Mouse (Mus musculus): ENCODE results near the gene Endov.

The Endov gene

DNA sequence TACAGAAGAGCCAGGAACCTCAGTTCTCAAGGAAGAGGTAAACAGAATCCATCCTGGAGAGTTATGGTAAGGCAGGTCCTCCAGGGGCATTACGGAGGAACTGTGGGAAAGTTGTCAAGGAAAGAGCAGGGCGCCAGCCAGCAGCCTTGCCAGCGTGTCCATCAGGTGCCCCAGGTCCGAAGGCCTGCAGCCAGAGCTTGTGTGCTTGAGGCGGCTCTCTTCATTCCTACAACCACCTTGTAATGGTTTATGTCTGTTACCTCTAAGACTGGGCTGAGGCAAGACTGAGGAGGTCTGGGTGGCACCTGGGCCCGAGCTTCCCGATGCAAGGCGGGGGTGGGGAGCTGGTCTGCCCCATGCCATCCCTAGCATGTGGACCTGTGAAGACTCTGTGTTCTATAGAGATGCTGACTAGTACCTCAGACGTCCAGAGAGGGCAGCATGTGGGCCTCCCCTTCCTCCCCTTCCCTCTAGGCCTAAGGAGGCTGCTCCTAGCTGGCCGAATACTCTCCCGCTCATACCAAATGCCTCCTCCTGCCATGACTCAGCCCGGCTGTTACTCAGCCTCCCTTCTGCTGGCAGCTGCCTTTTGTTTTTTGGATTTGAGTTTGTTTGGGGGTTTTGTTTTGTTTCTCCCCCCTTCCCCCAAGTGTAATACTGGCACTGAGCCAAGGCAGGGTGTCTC is 25.7 kb downstream of the Endov start:
- no peak for DNase-seq (ENCODE audit: low read depth)

DNA sequence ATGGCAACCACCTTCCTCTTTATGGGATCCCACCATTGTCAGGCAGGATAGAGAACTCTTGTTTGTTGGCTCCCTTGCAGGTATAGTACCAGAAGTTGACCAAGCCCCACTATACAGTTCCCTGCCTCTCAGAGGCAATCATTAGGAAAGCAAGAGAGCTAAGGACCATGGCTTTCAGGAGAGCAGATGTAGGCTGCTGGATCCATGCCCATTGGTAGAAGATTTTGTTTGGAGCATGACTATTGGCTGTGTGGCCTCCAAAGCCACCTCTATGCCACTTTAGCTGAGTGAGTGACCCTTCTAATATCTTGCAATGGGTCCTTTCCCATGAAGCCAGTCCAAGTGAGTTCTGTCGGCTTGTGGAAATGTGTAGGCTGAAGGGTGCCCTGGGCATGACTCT is 28.2 kb downstream of the Endov start:
- no peak for DNase-seq (ENCODE audit: low read depth)

DNA sequence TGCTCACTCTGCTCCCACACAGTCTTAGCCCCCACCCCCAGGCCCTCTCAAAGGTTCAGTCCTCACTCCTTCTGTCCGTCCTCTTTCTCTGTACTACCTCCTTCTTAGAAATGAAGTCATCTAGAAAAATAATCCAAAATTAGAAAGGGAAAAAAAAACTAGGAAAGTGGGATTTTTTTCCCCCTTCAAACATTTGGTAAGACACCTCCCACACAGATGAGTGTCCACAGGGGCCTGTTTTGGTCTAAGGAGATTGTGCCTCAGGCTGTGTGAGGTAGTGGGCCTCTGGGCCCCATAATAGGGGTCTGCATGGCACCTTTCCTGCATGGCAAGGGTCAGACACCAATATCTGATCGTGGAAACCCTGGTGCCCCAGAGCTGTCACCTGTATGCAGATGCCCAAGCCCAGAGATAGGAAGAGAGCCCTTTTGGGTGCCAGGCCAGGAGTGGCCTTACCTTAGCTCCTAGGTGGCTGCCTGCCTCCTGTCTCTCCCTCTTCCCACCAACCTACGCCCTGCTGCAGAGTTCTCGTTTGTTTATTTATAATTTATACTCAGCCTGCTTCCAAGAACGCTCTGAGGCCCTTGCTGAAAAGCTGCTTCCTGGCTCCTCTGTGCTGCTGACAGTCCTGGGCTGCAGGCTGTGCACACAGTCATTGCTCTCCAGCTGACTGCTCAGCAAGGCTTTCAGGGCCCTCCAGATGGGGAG is 29.0 kb downstream of the Endov start:
- no peak for DNase-seq (ENCODE audit: low read depth)

- DNase-seq (ENCODE audit: low read depth): no peak
Measured at GRCm38 (mm10) chr11:119520713-119521063, 29.5 kb downstream of the Endov start.

DNA sequence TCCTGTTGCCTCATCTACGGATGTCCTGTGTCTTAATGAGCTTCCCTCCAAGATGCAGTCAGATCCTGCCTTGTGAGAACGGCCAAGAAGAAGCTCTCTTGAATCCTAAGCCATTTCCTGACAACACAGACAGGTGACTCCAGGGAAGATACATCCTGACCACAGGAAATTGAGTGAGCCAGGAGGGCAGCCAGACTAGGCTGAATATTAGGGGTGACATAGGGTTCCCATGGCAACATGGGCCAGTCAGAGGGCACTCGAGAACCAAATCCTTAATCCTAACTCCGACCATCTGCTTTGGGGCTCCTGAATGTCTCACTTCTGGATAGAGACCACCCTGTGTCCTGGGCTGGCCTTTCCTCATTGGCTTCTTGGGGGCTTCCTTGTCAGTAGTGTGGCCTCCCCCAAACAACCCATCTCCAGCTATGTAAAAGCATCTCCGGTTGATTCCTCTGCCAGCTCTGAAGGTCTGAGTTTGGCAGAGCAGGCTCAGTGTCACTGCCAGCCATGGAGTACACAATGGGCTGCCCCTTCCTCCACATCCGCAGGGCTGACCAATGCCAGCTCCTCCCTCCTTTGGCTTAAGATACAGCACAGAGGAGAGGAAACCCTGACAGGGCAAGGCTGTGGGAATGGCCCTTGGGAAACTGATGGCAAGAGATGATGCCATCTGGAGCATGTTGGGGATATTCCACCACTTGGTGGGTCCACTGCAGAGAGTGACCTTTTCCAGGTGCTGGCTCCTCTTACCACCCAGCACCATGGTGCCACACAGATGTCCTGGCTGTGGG is 31.0 kb downstream of the Endov start:
- DNase-seq (ENCODE audit: low read depth): no peak

DNA sequence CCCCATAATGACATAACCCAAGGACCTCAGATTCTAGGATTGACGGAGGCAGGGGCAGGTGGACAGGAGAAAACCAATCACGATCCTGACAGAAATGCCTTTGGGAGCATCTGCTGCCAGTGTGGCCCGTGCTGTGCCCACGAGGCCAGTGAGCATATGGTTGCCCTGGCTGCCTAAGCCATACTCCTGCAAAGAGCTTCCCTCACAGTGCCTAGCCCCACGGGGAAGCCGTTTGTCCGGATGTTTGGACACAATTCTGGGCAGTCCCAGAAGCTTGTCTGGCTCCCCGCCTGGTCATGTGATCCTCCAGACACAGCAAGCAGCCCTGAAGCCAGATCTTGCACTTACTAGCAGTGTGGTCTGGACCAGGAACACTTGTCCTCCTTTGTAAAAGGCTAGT is 31.6 kb downstream of the Endov start:
- no peak for DNase-seq (ENCODE audit: low read depth)

GRCm38 (mm10) chr11:119523392-119523791 is 32.2 kb downstream of the Endov start:
- no peak for DNase-seq (ENCODE audit: low read depth)

- DNase-seq (ENCODE audit: low read depth): peak; percentile 91
Measured at GRCm38 (mm10) chr11:119524545-119524949, 33.4 kb downstream of the Endov start.

DNA sequence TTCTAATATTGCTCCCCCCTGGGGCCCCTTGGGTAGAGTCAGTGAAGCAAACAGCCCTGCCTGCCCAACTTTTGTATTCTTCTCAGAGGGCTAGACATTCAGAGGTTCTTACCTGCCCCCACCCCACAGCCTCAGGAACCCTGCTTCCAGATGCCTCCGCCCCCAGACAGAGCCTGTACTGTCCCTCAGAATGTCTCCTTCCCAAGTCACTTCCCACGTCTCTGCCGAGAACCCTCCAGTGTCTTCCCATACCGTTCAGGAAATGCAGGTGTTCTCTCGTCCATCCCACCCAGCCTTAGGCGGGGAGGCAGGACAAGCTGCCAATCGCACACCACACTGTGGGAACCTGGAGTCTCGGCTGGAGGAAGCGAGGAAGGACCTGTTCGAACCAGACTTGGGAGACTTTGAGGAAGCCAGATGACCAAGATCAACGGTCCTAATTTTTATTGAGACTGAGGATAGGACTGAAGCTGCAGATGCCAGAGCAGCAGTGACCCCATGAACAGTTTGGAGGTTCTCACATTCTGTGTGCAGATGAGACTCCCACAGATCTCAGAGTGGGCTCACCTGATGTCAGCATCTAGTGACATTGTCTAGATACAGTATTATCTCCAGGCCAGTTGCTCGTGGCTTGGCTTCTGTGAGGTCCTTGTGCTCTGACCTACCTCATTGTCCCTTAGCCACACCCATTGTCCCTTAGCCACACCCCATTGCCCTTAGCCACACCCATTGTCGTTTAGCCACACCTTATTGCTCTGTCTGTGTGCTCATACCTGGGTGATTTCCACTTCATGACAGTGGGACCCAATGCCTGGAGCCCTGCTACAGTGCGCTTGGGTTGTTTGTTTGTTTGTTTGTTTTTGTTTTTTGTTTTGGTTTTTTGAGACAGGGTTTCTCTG is 35.2 kb downstream of the Endov start:
- DNase-seq (ENCODE audit: low read depth): no peak

DNA sequence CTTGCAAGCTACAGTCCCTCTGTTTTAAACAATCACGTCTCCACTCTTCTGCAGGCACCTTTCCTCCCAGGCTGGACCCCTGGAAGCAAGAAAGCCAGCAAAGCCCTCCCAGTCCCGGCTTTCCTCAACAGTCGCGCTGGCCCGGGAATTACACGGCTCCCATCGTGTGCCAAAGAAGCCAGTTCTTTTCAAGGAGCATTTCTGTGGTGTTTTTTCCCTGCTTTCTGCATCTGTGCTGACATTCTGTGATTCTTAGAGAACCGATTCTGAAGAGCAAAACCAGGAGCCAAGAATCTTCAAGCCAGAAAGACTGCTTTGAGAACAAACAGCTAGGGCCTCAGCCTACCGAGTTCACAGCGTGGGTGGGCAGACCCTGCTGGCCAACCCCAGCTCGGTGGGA is 37.8 kb downstream of the Endov start:
- no peak for DNase-seq (ENCODE audit: low read depth)

DNA sequence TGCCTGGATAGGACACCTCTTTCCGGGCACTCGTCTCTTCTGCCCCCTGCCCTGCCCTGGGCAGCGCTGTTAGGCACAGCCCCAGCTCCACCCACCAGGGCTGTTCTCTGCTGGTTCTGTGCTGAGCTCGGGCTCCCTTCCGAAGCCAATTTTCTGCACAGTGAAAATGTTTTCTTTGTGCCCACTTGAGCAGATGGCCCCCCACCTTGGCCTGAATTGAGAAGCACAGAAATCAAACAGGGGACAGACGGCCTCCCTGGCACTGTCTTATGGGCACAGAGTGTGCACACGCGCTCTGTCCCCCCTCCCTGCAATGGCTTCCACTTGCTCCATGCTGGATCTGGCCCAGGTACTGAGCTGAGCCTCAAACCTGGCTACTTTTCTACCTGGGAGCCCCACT is 41.3 kb downstream of the Endov start:
- no peak for DNase-seq (ENCODE audit: low read depth)

- DNase-seq (ENCODE audit: low read depth): no peak
Measured at GRCm38 (mm10) chr11:119533745-119534144, 42.6 kb downstream of the Endov start.

GRCm38 (mm10) chr11:119539944-119540343 is 48.8 kb downstream of the Endov start:
- DNase-seq (ENCODE audit: low read depth): no peak

DNA sequence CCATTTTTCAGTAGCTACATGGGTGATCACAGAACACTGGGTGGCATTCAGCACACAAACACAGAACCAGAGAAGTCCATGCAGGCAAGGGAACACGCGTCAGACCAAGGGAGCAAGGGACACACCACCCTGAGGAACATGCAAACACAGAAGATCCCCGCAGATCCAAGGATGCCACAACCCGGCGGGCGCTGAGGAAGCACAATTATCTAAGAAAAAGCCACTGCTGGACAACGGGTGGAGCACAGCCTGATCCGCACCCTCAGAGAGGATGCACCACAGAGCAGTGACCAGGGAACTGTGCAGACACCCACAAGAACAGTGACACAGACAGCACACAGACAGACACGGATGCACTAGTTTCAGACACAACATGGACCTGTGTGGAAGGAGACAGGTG is 49.4 kb downstream of the Endov start:
- no peak for DNase-seq (ENCODE audit: low read depth)

DNA sequence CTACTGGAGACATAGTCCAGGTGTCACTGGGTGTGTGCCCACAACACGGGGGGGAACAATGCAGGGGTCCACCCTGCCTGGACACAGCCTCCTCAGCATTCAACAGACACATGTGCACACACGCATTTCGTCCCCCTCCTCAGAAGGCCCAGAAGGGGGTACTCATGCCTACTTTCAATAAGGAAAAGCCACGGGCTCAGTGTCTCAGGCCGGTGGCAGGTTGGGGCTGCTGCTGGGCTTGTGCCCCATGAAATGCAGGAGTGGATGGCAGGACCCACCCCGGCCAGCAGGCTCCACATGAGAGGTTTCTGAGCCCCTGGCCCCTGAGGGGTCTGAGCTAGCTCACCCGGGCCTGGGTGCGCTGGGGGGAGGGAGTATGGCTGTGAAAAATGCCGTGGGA is 49.9 kb downstream of the Endov start:
- no peak for DNase-seq (ENCODE audit: low read depth)

DNA sequence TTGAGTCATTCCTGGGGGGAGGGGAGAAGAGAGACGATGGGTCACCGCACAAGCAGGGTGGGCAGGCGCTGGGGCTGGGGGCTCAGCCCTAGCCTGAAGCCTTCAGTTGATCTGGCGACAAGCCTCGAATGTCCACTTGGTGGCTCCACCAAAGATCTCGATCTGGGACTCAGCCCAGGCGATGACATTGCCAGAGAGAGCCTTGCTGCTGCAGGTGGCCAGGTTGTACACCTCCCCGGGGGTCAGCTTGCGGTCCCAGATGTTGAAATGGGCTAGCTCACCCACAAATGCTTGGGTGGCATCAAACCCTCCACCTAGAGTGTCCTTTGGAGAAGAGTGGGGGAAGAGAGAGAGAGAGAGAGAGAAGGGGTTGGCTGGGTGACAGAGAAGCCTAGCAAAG is 51.2 kb downstream of the Endov start:
- DNase-seq (ENCODE audit: low read depth): no peak

DNA sequence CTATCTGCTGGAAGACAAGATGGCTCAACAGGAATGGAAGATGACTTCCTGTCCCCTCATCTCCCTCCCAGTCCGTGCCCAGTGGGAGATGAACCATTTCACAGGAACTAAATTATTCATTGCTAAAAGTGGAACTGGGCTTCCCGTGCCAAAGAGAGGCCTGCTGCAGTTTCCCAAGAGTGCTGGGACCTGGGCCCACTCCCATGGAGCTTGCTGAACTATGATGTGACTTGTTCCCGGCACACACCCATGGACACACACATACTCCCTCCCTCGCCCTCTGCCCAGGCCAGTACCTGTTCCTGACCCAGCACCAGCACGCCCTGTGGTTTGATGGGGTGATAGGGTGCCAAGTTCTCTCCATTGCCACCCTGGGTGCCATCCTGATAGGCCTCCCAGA is 51.7 kb downstream of the Endov start:
- no peak for DNase-seq (ENCODE audit: low read depth)

GRCm38 (mm10) chr11:119543816-119544517 is 52.8 kb downstream of the Endov start:
- no peak for DNase-seq (ENCODE audit: low read depth)

DNA sequence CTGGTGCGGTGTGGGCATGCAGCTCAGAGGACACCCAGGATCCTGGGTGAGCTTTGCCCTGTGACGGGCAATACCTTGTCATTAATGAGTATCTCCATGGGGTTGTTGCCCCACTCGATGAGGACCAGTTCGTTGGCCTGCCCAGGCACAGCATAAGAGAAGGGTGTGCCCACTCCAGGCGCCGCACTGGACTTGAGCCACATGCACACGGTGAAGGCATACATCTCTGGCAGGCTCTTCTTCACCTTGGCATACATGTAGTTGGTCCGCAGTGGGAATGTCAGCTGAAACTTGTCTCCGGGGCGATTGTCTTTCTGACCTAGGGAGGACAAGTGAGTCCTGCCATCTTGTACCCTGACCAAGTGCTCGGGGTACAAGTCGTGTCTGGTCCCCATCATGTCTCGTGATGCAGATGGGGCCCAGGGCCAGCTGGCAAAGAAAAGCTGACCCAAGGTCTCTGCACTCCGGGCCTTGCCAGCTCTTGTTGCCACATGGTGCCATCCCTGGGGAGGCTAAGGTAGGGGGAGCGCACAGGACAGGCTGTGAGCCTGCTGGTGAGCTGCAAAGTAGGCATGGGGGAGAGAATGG is 53.5 kb downstream of the Endov start:
- DNase-seq (ENCODE audit: low read depth): no peak

GRCm38 (mm10) chr11:119545281-119545680 is 54.1 kb downstream of the Endov start:
- DNase-seq (ENCODE audit: low read depth): no peak
